Mouse (Mus musculus): ENCODE data around the gene Zfp600. TPM values are rescaled to one million over a fixed set of nuclear protein-coding genes. Genes with fewer than 3 reads are reported as not detected.
"Not testable (repeated sequence)": the region's sequence is repeated elsewhere in the genome, so short reads cannot be mapped to it uniquely, and the experiment has no call there.

Gene Zfp600
- not detected in 2 replicates for polyA plus RNA-seq (2012; rRNA removed)
- not detected in 2 replicates for polyA plus RNA-seq (2014; fragmentation: Nextera tagmentation; extraction: Ambion mirVana)

- not testable (repeated sequence) for ATAC-seq (ENCODE audit: insufficient read depth); H3K27ac ChIP-seq; H3K4me1 ChIP-seq (replicated peaks; ENCODE audit: control insufficient read depth in 2 of 2, insufficient read depth in 2 of 2, low read length in 1 of 2); H3K36me3 ChIP-seq (replicated peaks; ENCODE audit: control insufficient read depth, insufficient read depth, low read depth); H3K4me3 ChIP-seq (ENCODE audit: insufficient read depth in 1 of 2, low read depth in 2 of 2, low read length in 2 of 2); H3K9me3 ChIP-seq (ENCODE audit: control insufficient read depth, low read length); DNase-seq (ENCODE audit: low read depth in 3 of 3, low spot score in 3 of 3); H3K4me2 ChIP-seq (ENCODE audit: low read depth); H3K27me3 ChIP-seq (ENCODE audit: control insufficient read depth, insufficient read depth, low read length); H3K9ac ChIP-seq (replicated peaks)
- WGBS (ENCODE audit: insufficient replicate concordance): no CpG with 5 or more reads among the region's 6 CpGs
Measured at GRCm38 (mm10) chr4:146156524-146156923, at the start of gene Zfp600. Gene Zfp600, plus strand, starts transcription at chr4:146156824.

DNA sequence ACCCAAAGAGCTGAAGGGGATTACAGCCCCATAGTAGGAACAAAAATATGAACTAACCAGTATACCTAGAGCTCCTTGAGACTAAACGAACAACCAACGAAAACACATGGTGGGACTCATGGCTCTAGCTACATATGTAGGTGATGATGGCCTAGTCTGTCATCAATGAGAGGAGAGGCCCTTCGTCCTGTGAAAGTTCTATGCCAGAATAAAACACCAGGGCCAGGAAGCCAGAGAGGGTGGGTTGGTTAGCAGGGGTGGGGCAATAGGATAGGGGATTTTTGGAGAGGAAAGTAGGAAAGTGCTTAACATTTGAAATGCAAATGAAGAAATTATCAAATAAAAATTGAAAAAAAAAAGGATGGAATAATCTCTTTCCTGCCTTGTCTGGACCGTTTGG, 6.3 kb downstream of the Zfp600 start:
- not testable (repeated sequence) for H3K36me3 ChIP-seq (replicated peaks; ENCODE audit: control insufficient read depth, insufficient read depth, low read depth); DNase-seq (ENCODE audit: low read depth in 3 of 3, low spot score in 3 of 3); H3K27ac ChIP-seq; H3K4me1 ChIP-seq (replicated peaks; ENCODE audit: control insufficient read depth in 2 of 2, insufficient read depth in 2 of 2, low read length in 1 of 2); H3K9ac ChIP-seq (replicated peaks); H3K4me2 ChIP-seq (ENCODE audit: low read depth); H3K4me3 ChIP-seq (ENCODE audit: insufficient read depth in 1 of 2, low read depth in 2 of 2, low read length in 2 of 2); H3K27me3 ChIP-seq (ENCODE audit: control insufficient read depth, insufficient read depth, low read length); H3K9me3 ChIP-seq (ENCODE audit: control insufficient read depth, low read length); ATAC-seq (ENCODE audit: insufficient read depth)
- WGBS (ENCODE audit: insufficient replicate concordance): 69% methylated on average over 2 of the region's 4 CpGs

DNA sequence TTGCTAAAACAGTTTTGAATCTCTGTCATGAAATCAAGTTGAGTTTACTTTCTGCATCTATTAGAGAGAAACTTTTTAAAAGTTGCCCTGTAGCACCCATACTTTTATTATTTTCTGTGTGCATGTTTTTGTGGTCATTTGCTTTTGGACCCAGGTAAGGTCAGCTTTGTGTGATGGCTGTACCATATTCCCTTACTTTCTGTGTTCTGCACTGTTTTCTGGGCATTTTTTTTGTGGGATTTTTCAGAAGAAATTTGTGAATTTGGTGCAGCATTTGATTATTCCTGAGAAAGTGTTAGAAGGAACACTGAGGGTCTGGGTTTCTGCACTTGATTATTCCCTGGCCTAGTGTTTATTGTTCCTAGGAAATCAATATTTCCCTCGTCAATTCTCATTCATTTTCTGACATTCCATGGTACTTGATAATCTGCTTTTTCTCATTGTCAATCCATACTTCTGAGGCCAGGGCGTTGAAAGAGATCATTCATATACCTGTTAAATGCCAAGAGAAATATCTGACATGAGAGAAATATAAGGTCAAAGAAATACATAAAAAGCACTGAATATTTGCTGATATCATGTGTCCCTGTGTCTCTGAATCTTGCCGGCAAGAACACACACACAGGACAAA, 10.7 kb downstream of the Zfp600 start:
- H3K27me3 ChIP-seq (ENCODE audit: control insufficient read depth, insufficient read depth, low read length); H3K36me3 ChIP-seq (replicated peaks; ENCODE audit: control insufficient read depth, insufficient read depth, low read depth); H3K27ac ChIP-seq; H3K4me3 ChIP-seq (ENCODE audit: insufficient read depth in 1 of 2, low read depth in 2 of 2, low read length in 2 of 2); H3K4me2 ChIP-seq (ENCODE audit: low read depth); DNase-seq (ENCODE audit: low read depth in 3 of 3, low spot score in 3 of 3); H3K9ac ChIP-seq (replicated peaks); ATAC-seq (ENCODE audit: insufficient read depth); H3K4me1 ChIP-seq (replicated peaks; ENCODE audit: control insufficient read depth in 2 of 2, insufficient read depth in 2 of 2, low read length in 1 of 2); H3K9me3 ChIP-seq (ENCODE audit: control insufficient read depth, low read length): not testable (repeated sequence)
- WGBS (ENCODE audit: insufficient replicate concordance): 54% methylated on average over 3 of the region's 3 CpGs

GRCm38 (mm10) chr4:146167879-146168532, 11.4 kb downstream of the Zfp600 start:
- not testable (repeated sequence) for H3K36me3 ChIP-seq (replicated peaks; ENCODE audit: control insufficient read depth, insufficient read depth, low read depth); DNase-seq (ENCODE audit: low read depth in 3 of 3, low spot score in 3 of 3); H3K27ac ChIP-seq

GRCm38 (mm10) chr4:146168730-146169215, 12.1 kb downstream of the Zfp600 start:
- not testable (repeated sequence) for H3K9me3 ChIP-seq (ENCODE audit: control insufficient read depth, low read length); H3K4me3 ChIP-seq (ENCODE audit: insufficient read depth in 1 of 2, low read depth in 2 of 2, low read length in 2 of 2); H3K4me1 ChIP-seq (replicated peaks; ENCODE audit: control insufficient read depth in 2 of 2, insufficient read depth in 2 of 2, low read length in 1 of 2); H3K36me3 ChIP-seq (replicated peaks; ENCODE audit: control insufficient read depth, insufficient read depth, low read depth); H3K9ac ChIP-seq (replicated peaks); H3K4me2 ChIP-seq (ENCODE audit: low read depth); H3K27me3 ChIP-seq (ENCODE audit: control insufficient read depth, insufficient read depth, low read length); DNase-seq (ENCODE audit: low read depth in 3 of 3, low spot score in 3 of 3); H3K27ac ChIP-seq
- WGBS (ENCODE audit: insufficient replicate concordance): no CpG with 5 or more reads among the region's 2 CpGs
- peak; percentile 49 for ATAC-seq (ENCODE audit: insufficient read depth)

More at GRCm38 (mm10) chr4:146167879-146168532, 11.4 kb downstream of the Zfp600 start:
- not testable (repeated sequence) for H3K4me1 ChIP-seq (replicated peaks; ENCODE audit: control insufficient read depth in 2 of 2, insufficient read depth in 2 of 2, low read length in 1 of 2); H3K4me3 ChIP-seq (ENCODE audit: insufficient read depth in 1 of 2, low read depth in 2 of 2, low read length in 2 of 2); H3K4me2 ChIP-seq (ENCODE audit: low read depth); H3K27me3 ChIP-seq (ENCODE audit: control insufficient read depth, insufficient read depth, low read length); H3K9me3 ChIP-seq (ENCODE audit: control insufficient read depth, low read length); H3K9ac ChIP-seq (replicated peaks)
- ATAC-seq (ENCODE audit: insufficient read depth): peak; percentile 62; the same call in 1 of the 2 replicates
- 60% methylated on average over 10 of the region's 10 CpGs for WGBS (ENCODE audit: insufficient replicate concordance)

DNA sequence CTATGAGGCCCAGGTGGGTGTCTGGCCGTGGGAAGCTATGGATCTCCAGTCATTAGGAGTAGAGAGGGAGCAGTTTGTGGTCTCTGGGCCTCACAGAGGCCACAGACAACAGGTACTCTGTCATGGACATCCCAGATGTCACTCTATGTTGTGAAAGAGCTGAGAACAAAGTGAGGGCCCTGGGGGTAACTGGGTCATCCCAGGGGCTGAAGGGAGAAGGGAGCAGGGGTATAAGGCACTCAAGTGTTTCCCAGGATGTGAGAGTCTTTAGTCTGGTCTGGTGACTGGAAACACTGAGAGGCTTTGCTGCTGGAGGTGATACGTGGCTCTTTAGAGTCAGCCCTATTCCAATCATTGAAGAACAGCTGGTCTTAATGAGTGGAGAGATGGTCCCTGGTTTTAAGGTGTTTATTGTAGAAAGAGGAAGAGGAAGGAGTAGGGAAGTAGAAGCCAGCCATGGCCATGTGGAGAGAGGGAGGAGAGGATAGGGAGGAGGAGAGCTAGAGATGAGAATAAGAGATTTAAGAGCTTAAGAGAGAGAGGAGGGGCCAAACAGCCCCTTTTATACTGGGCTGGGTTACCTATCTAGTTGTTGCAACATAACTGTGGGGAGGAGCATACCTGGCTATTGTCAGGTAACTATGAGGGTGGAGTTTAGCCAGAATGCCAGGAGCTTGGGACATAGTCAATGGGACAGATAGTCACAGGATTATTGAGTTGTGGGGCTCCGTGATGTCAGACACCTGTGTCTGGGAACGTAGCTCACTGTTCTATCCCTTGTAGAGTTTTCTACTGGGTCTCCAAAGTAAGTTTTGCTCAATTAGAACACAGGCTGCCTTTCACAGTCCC, 17.0 kb downstream of the Zfp600 start:
- 42% methylated on average over 3 of the region's 4 CpGs for WGBS (ENCODE audit: insufficient replicate concordance)
- DNase-seq (ENCODE audit: low read depth in 3 of 3, low spot score in 3 of 3): not testable (repeated sequence)

DNA sequence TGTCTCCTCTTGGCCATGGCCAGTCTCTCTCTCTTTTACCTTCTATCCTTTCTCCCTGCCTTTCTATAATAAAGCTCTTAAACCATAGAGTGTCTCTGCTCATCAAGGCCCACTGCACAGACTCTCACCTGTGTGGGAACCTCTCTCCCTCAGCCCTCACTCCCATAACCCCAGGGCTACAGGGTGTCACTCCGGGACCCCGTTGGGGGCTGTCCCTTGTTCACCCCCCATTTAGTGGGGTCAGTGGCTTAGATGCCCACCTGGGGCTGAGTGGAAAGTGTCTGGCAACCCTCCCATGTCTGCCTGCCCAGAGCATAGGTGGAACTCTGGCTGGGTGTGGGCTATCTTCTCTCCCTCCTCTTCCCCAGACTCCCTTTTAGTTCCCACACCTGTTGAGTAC, 47.7 kb downstream of the Zfp600 start:
- not testable (repeated sequence) for H3K4me1 ChIP-seq (replicated peaks; ENCODE audit: control insufficient read depth in 2 of 2, insufficient read depth in 2 of 2, low read length in 1 of 2); H3K36me3 ChIP-seq (replicated peaks; ENCODE audit: control insufficient read depth, insufficient read depth, low read depth); H3K9me3 ChIP-seq (ENCODE audit: control insufficient read depth, low read length); ATAC-seq (ENCODE audit: insufficient read depth); H3K4me2 ChIP-seq (ENCODE audit: low read depth); H3K4me3 ChIP-seq (ENCODE audit: insufficient read depth in 1 of 2, low read depth in 2 of 2, low read length in 2 of 2); DNase-seq (ENCODE audit: low read depth in 3 of 3, low spot score in 3 of 3); H3K27ac ChIP-seq; H3K9ac ChIP-seq (replicated peaks); H3K27me3 ChIP-seq (ENCODE audit: control insufficient read depth, insufficient read depth, low read length)
- 63% methylated on average over 2 of the region's 2 CpGs for WGBS (ENCODE audit: insufficient replicate concordance)

More for the DNA sequence above, 17.0 kb downstream of the Zfp600 start:
- H3K27me3 ChIP-seq (ENCODE audit: control insufficient read depth, insufficient read depth, low read length); H3K36me3 ChIP-seq (replicated peaks; ENCODE audit: control insufficient read depth, insufficient read depth, low read depth); H3K4me1 ChIP-seq (replicated peaks; ENCODE audit: control insufficient read depth in 2 of 2, insufficient read depth in 2 of 2, low read length in 1 of 2); H3K4me3 ChIP-seq (ENCODE audit: insufficient read depth in 1 of 2, low read depth in 2 of 2, low read length in 2 of 2); H3K4me2 ChIP-seq (ENCODE audit: low read depth); H3K9me3 ChIP-seq (ENCODE audit: control insufficient read depth, low read length); H3K27ac ChIP-seq; H3K9ac ChIP-seq (replicated peaks): not testable (repeated sequence)
- ATAC-seq (ENCODE audit: insufficient read depth): peak; percentile 43; the same call in 1 of the 2 replicates

Data from liver, embryonic 14.5 days (tissue).